Mouse (Mus musculus) kidney, adult 2 months (tissue): ENCODE measurements around the gene Kcna3. TPM values are rescaled to one million over a fixed set of nuclear protein-coding genes. Genes with fewer than 3 reads are reported as not detected.

Experiments used
- DNase-seq: peaks from one replicate; pipeline ENCODE4 v3.0.0; 2021
- H3K27ac ChIP-seq: fragments of 200-500 bp; 2 replicates; pipeline ENCODE4 v1.5.1; 2012; ENCODE audit warnings: low read depth, low read length, control low read depth, inconsistent platforms; ENCODE audit not compliant: insufficient read depth
- H3K27me3 ChIP-seq: fragments of 200-500 bp; replicated peaks from 2 replicates; pipeline ENCODE4 v1.6.1; 2012; ENCODE audit warnings: mild to moderate bottlenecking, moderate library complexity, low read length, inconsistent platforms; ENCODE audit not compliant: control insufficient read depth, insufficient read depth
- H3K36me3 ChIP-seq: fragments of 200-500 bp; 2 replicates; pipeline ENCODE4 v1.6.1; 2012; ENCODE audit warnings: mild to moderate bottlenecking, moderate library complexity, low read length, inconsistent platforms; ENCODE audit not compliant: control insufficient read depth, insufficient read depth
- H3K4me1 ChIP-seq: fragments of 200-500 bp; 2 replicates; pipeline ENCODE4 v1.6.1; 2011; ENCODE audit warnings: low read length; ENCODE audit not compliant: control insufficient read depth, insufficient read depth
- H3K4me3 ChIP-seq: fragments of 200-500 bp; 2 replicates; pipeline ENCODE4 v1.5.1; 2011; ENCODE audit warnings: mild to moderate bottlenecking, low read depth, low read length, control low read depth; ENCODE audit not compliant: insufficient read depth
- CTCF ChIP-seq: fragments of 200-500 bp; conservative IDR thresholded peaks from 2 replicates; pipeline ENCODE4 v1.5.1; 2011; ENCODE audit warnings: low read depth, mild to moderate bottlenecking, control low read depth, low read length, moderate library complexity, mixed read lengths; ENCODE audit not compliant: insufficient read depth, insufficient read length
- POLR2A ChIP-seq: fragments of 200-500 bp; IDR thresholded peaks from one replicate; pipeline ENCODE4 v1.6.1; 2011; ENCODE audit warnings: low read depth, low read length, control low read depth
- WGBS: fragments of 180-500 bp; shearing (Covaris S2); methylation state at CpG from one replicate; pipeline ENCODE4 v1.1.7; 2018; 5-methylcytosine and 5-hydroxymethylcytosine counted together
- polyA plus RNA-seq: library from polyadenylated mRNA; depleted of rRNA; stranded (reverse); fragments of >200 nt; gene quantifications from 2 replicates; pipeline ENCODE4 v1.2.3, GENCODE M21; 2012

Kcna3 gene
- polyA plus RNA-seq, 1 experiment: 1.1 TPM

- Histone ChIP-seq H3K27me3 (0 out of 2 replicates have a peak, but pooled peaks cover 1% of the 10 kb centered on the region), H3K36me3 (no peaks in the 10 kb centered on the region), H3K4me1 (no peaks in the 10 kb centered on the region), H3K27ac (no peak overlapping the region), H3K4me3 (no peak overlapping the region)
- TF ChIP-seq POLR2A (no peak), CTCF (no peak)
- WGBS: 73% methylated on average over 16 of the region's 16 CpGs
- no peak for DNase-seq
These were observed 1.7 kb downstream of the Kcna3 start for GRCm38 (mm10) chr3:107037536-107038155.

GRCm38 (mm10) chr3:107038156-107038536, 2.2 kb downstream of the Kcna3 start:
- H3K4me1 ChIP-seq: no peaks in the 10 kb centered on the region
- DNase-seq: no peak
- no peak overlapping the region for H3K4me3 ChIP-seq
- 0 out of 2 replicates have a peak, but pooled peaks cover 1% of the 10 kb centered on the region for H3K27me3 ChIP-seq
- H3K36me3 ChIP-seq: no peaks in the 10 kb centered on the region
- no peak for TF ChIP-seq POLR2A
- TF ChIP-seq CTCF: no peak
- no peak overlapping the region for H3K27ac ChIP-seq
- WGBS: 56% methylated on average over 6 of the region's 6 CpGs

GRCm38 (mm10) chr3:107038661-107039223, 2.8 kb downstream of the Kcna3 start:
- DNase-seq: no peak
- WGBS: 59% methylated on average over 10 of the region's 10 CpGs
- 0 out of 2 replicates have a peak, but pooled peaks cover 1% of the 10 kb centered on the region for H3K27me3 ChIP-seq
- H3K4me1 ChIP-seq: no peaks in the 10 kb centered on the region
- H3K27ac ChIP-seq: no peak overlapping the region
- TF ChIP-seq CTCF: no peak
- no peak for TF ChIP-seq POLR2A
- H3K4me3 ChIP-seq: no peak overlapping the region
- H3K36me3 ChIP-seq: no peaks in the 10 kb centered on the region

- H3K4me3 ChIP-seq: no peak overlapping the region
- 0 out of 2 replicates have a peak, but pooled peaks cover 1% of the 10 kb centered on the region for H3K27me3 ChIP-seq
- DNase-seq: no peak
- TF ChIP-seq CTCF (no peak), POLR2A (no peak)
- no peaks in the 10 kb centered on the region for H3K4me1 ChIP-seq
- H3K27ac ChIP-seq: no peak overlapping the region
- H3K36me3 ChIP-seq: no peaks in the 10 kb centered on the region
These were observed 3.3 kb downstream of the Kcna3 start for GRCm38 (mm10) chr3:107039306-107039705.

GRCm38 (mm10) chr3:107040408-107040807, 4.4 kb downstream of the Kcna3 start:
- H3K4me3 ChIP-seq: no peak overlapping the region
- 85% methylated on average over 3 of the region's 3 CpGs for WGBS
- TF ChIP-seq CTCF: no peak
- no peak for TF ChIP-seq POLR2A
- H3K36me3 ChIP-seq: no peaks in the 10 kb centered on the region
- 0 out of 2 replicates have a peak, but pooled peaks cover 1% of the 10 kb centered on the region for H3K27me3 ChIP-seq
- no peak for DNase-seq
- no peaks in the 10 kb centered on the region for H3K4me1 ChIP-seq
- no peak overlapping the region for H3K27ac ChIP-seq

- DNase-seq: no peak
- no peaks in the 10 kb centered on the region for H3K27me3 ChIP-seq
- no peak for TF ChIP-seq POLR2A
- no peak for TF ChIP-seq CTCF
- no peak overlapping the region for H3K4me3 ChIP-seq
- no peaks in the 10 kb centered on the region for H3K4me1 ChIP-seq
- no peaks in the 10 kb centered on the region for H3K36me3 ChIP-seq
- 78% methylated on average over 1 of the region's 1 CpGs for WGBS
- no peak overlapping the region for H3K27ac ChIP-seq
These were observed 5.7 kb downstream of the Kcna3 start for GRCm38 (mm10) chr3:107041718-107042117.

- 88% methylated on average over 1 of the region's 1 CpGs for WGBS
- H3K4me1 ChIP-seq: no peaks in the 10 kb centered on the region
- TF ChIP-seq POLR2A (no peak), CTCF (no peak)
These were observed 25.5 kb downstream of the Kcna3 start for GRCm38 (mm10) chr3:107061468-107061867.

More at GRCm38 (mm10) chr3:107061468-107061867, 25.5 kb downstream of the Kcna3 start:
- Histone ChIP-seq H3K4me3 (no peak overlapping the region), H3K27me3 (no peaks in the 10 kb centered on the region), H3K27ac (no peak overlapping the region), H3K36me3 (no peaks in the 10 kb centered on the region)
- DNase-seq: no peak
